Comparison of ENCODE assay signal across 12 mouse cellular contexts in the genomic region with DNA sequence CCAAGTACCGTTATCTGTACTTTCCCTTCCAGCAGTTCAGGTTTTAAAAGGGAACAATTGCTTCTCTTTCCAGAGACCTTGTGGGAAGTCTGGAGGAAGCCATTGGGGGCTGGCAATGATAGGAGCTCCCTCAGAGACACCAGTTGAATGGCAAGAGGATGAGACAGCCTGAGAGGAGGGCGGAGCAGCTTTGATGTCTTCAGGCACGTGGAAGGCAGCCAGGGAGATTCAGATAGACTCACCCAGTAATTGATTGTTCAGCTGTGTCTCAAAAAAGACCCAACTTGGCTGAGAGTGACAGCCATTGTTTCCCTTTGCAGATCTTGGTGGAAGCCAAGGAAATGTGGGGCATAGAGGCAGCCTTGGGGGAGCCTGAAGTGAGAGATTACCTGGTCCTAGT. TPM values are rescaled to one million over a fixed set of nuclear protein-coding genes. Genes with fewer than 3 reads are reported as not detected.
"Had no signal": no experiment of that assay in that cellular context is flagged by ENCODE, and none has a peak within 500 bp of the region (broad histone marks: within the 10 kb centered on the region; RNA-seq: fewer than 3 reads in every experiment).

No protein-coding gene starts in this region.

- H3K4me3 ChIP-seq: layer of hippocampus, adult 2 months; limb, embryonic 12.5 days; liver, embryonic 13.5 days; lung, embryonic 15.5 days; midbrain, embryonic 12.5 days had no signal

- H3K9me3 ChIP-seq: liver, embryonic 13.5 days; lung, embryonic 15.5 days; midbrain, embryonic 12.5 days had no signal

- H3K4me1 ChIP-seq: limb, embryonic 12.5 days; liver, embryonic 13.5 days; lung, embryonic 15.5 days; midbrain, embryonic 12.5 days had no signal

- H3K4me2 ChIP-seq: limb, embryonic 12.5 days; liver, embryonic 13.5 days; lung, embryonic 15.5 days; midbrain, embryonic 12.5 days had no signal

- H3K9ac ChIP-seq: limb, embryonic 12.5 days; liver, embryonic 13.5 days; liver, postnatal 0 days; lung, embryonic 15.5 days; midbrain, embryonic 12.5 days had no signal

- ATAC-seq: liver, postnatal 0 days had no signal

- H3K27me3 ChIP-seq: limb, embryonic 12.5 days; liver, embryonic 13.5 days; lung, embryonic 15.5 days; midbrain, embryonic 12.5 days had no signal

- H3K27ac ChIP-seq: kidney, postnatal 0 days; layer of hippocampus, adult 2 months; limb, embryonic 12.5 days; liver, embryonic 13.5 days; lung, embryonic 15.5 days; midbrain, embryonic 12.5 days had no signal

- DNase-seq: kidney, postnatal 36 days; liver; liver, embryonic 13.5 days; liver, postnatal 0 days; right cerebral cortex, postnatal 14 days; thymus, postnatal 4 days had no signal

- H3K36me3 ChIP-seq: limb, embryonic 12.5 days; liver, embryonic 13.5 days; lung, embryonic 15.5 days; midbrain, embryonic 12.5 days had no signal

RNA-seq across cellular contexts. Expression of a gene that starts 42.8 kb away (rescaled TPM):
- total RNA-seq: megakaryocyte-erythroid progenitor cell, adult 5-6 weeks had no signal
- polyA plus RNA-seq: liver, postnatal 0 days had no signal
